Mouse (Mus musculus) gastrocnemius, postnatal 36 days (tissue): ENCODE results near the gene Mrps15. TPM values are rescaled to one million over a fixed set of nuclear protein-coding genes. Genes with fewer than 3 reads are reported as not detected.

Source experiments
- DNase-seq, 2 experiments: peaks; one replicate each; pipeline ENCODE4 v3.0.0; 2022
- intact Hi-C: fragments of 180-260 bp; cut with DNase I; formaldehyde crosslinking; loops from one replicate; pipeline ENCODE4 v1.15.1; 2025
- long read RNA-seq, 2 experiments: library from polyadenylated mRNA; stranded (forward); transcript quantifications; one replicate each; pipeline ENCODE4 v2.0.0; 2021
- total RNA-seq, 2 experiments: library from RNA; stranded (reverse); gene quantifications; 2 replicates each; pipeline ENCODE4 v1.2.3; 2021

The Mrps15 gene
- total RNA-seq, result 10 to 100 TPM; 69.8 to 74.3 TPM
- long read RNA-seq, experiment 1, transcript Mrps15-201 (8 exons, 937 nt), result major isoform, 157 of 169 reads
- long read RNA-seq, experiment 1, partial matches to known transcripts, result 7 of 169 reads
- long read RNA-seq, experiment 1, other reads (novel, unspliced or antisense), result 5 of 169 reads
- long read RNA-seq, experiment 2, transcript Mrps15-201 (8 exons, 937 nt), result major isoform, 177 of 185 reads
- long read RNA-seq, experiment 2, partial matches to known transcripts, result 1 of 185 reads
- long read RNA-seq, experiment 2, other reads (novel, unspliced or antisense), result 6 of 185 reads

DNA sequence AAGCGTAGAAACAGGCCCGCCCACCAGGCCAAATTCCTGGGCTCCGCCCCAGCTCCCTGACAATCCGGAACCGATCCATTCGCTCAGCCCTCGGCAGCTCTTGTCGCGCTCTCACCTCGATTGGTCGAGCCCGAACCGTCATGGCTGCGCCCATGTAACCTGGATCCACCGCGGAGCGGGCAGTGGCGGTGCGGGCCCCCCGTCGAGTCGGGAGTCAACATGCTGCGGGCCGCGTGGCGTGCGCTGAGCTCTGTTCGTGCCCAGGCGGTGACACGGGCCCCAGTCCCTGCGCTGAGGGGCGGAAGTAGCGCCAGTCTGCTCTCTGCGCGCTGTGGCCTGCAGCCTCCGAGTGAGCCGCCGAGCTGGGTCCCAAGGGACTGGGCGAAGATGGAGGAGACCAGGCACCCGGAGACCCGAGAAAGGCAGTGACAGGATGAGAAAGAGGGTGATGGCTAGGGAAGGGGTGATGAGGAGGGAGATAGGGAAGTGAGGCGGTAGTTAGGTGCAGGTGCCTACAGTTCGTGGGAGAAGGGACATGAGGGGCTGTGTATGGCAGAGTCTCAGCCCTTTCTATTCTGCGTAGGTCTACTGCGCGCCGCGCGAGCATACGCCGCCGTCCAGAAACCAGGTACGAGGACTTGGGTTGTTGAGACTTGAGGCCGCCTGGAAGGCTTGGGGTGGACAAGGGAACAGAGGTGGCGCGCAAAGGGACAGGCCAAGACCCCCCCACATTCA is at the start of gene Mrps15:
Gene Mrps15 (plus strand): TSS at position 75 of the 735 bp plus-strand sequence.
- peak; percentile 79 to 81 for DNase-seq
- intact Hi-C loops, result no loop called here

DNA sequence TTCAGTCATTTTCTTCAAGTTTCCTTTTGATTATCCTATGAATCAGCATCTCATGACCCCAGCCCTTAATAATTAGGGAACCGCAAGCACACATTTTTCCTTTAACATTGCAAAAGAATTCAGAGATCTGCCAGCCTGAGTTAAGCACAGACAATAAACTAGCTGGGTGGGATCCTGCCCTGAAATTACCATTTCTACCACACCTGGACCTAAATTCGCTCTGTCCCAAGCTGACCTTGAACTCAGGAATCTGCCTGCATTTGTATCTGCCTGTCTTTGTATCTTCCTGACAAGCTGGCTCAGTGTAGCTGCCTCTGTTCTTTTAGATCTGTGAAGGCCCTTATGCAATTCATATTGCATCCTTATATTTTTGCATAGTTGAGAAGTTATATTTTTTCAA is 48.9 kb upstream of the Mrps15 start:
- intact Hi-C loops, result no loop called here
- no peak for DNase-seq

DNA sequence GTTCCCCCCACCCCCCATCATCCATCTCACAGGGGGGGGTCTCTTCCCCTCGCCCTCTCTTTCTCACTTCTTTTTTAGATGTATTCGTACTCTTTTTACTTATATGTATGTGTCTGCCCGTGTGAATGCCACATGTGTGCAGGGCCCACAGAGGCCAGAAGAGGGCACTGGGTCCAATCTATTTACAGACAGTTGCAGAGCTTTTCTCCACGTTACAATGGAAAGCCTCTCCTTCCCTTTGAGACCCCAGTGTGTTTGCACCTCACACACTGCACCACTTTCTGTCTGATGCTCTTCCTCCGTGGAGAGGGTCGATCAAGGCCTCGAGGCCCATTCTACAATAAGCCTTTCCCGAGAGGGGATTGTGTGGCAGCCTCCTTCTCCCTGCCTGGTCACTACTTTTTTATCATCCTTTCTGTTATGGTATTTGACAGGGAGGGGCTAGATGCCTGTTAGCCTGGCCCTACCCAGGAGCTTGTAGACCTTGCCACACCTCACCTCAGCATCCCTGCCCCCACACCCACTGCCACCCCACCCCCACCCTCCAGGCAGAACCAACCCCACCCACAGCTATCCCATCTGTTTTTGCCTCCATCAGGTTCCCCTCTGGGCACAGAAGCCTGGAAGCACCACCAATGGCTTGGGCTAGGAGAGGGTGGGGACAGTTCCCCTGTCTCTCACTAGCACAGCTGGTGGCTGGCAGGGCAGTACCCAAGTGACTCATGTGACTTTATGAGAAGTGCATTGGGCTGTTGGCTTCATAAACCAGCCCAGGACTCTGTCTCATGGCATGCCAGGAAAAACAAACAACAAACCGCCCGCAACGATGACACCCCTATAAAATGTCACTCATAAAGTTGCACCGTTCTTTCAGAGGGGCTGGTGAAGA is 45.2 kb upstream of the Mrps15 start:
- DNase-seq, result no peak
- intact Hi-C loops, result no loop called here

DNA sequence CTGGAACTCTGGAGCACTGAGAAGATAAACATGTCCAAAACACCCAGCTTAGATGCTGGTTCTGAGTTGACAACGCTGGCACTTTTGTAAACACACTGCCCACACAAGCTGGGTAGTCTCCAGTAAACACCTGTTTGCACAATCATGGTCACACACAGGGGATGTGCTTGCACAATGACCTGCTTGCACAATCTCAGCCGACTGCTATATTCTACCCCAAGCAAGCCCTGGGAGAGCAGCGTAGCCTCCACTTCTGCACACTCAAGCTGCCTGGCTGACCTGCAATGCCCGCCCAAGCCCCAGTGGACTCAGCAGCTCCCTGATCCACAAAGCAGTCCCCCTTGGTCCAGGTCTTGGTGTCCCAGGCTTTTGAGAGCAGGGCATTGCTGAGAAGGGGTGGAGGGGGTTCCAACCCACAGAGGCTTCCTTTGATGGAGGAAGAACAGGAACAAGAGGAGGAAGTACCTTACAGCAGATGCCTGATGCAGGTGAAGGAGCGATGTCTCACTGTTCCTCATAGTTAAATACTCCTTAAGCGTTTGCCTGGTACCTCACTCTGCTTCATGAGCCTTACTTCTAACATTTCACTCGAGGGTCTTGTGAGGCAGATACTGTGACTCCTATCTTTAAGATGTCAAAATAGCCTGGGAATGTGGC is 28.9 kb upstream of the Mrps15 start:
- DNase-seq, result no peak
- intact Hi-C loops, result no loop called here

DNA sequence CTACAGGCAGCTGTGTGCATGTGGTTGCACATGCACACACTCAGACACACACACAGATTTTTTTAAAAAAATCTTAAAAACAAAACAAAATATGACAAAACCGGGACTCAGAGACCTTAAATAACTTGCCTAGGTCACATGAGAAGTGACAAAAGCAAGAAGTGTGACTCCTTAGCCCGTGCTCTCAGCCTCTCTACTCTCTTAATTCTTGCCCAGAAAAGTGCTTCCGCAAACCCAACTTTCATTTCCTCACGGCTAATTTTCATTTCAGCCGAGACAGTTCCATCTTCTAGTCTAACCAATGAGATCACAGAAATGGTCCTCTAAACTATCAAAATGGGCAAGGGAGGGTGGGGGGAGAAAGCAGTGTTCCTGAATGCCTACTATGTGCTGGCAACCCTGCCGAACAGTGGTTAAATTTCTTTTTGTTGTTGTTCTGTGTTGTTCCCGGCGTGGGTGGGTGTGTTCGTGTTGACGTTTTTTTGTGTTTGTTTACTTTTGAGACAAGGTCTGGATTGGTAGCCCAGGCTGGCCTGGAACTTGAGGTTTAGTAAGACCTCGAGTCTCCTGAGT is 27.7 kb upstream of the Mrps15 start:
- intact Hi-C loops, result no loop called here
- no peak for DNase-seq

DNA sequence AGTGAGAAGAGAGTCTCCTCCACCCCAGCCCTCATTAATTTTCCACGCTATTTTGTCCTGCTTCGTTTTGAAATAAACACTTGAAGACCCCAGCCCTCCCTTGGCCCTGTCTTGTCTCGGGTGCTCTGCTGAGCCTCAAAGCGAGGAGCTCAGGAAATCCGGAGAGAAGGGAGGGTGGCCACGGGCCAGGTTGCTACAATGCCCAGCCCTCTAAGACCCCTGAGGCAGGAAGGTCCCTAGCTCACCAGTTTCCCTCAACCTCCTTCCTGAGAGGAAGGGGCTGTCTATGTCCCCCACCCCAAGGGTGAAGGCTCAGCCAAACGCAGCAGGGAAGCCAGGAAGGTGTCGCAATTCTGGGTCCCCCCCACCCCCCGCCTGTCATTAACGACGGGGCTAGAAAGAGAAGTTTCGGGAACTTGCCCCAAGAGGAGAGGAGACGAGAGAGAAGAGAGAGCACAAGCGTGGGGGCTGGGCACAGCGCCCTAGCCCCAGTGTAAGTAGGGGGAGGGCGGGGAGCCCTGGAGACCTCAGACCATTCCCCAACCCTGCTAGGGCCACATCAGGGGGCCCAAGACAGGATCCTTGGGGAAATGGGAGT is 22.3 kb upstream of the Mrps15 start, which contains the start of gene Csf3r:
Gene Csf3r (plus strand): TSS at position 248 of the 598 bp plus-strand sequence.
- DNase-seq, result no peak

DNA sequence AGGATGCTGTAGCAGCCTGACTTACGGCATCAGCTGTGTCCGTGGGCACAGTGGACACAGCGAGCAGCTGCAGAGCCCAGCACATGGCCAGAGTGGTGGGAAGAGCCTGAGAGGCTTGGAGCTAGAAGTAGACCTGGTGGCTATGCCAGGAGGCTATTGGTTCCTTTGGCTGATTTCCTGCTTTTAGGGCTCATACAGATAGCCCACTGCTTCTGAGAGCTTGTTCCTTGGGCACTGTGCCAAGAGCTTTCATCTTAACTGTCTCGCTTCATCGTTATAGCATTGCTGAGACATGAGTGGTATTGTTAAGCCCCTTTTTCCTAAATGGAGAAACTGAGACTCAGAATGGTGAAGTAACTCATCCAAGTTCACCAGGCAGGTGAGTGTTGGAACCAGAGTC is 20.9 kb upstream of the Mrps15 start:
- no peak for DNase-seq
- intact Hi-C loops, result no loop called here

More for the DNA sequence above, 22.3 kb upstream of the Mrps15 start, which contains the start of gene Csf3r:
- intact Hi-C loops, result no loop called here

DNA sequence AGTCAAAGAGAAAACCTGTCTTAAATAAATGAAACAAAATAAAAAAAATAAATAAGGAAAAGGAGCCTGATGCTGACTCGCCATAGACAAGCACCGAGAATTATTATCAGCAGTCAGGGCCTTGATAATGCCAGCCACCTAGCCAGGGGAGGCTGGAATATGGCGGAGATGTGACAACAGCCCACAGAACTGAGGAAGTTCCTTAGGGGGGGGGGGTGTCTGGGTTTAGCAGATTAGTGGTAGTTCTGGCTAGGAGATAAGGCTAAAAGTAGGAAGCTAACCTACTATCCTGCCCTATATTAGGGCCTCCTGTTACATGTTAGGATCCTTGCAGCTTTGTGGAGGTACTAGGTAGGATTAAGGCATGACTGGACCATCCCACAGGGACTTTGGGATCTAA is 18.7 kb upstream of the Mrps15 start:
- DNase-seq, result no peak
- intact Hi-C loops, result no loop called here

DNA sequence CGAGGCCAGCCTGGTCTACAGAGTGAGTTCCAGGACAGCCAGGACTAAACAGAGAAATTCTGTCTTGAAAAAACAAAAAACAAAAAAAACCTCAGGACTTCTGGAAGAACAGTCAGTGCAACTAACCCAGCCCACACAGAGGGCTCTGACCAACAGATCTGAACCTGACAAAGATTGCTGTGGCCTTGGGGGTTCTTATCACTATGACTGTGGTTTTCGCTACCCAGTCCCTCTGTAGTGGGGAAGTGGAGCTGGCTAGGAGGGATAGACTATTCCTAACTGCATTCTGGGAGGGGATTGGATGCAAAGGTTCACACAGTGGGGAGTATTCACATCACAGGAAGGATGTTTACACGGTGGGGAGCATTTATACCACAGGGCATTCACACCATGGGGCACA is 17.7 kb upstream of the Mrps15 start:
- no peak for DNase-seq
- intact Hi-C loops, result no loop called here

DNA sequence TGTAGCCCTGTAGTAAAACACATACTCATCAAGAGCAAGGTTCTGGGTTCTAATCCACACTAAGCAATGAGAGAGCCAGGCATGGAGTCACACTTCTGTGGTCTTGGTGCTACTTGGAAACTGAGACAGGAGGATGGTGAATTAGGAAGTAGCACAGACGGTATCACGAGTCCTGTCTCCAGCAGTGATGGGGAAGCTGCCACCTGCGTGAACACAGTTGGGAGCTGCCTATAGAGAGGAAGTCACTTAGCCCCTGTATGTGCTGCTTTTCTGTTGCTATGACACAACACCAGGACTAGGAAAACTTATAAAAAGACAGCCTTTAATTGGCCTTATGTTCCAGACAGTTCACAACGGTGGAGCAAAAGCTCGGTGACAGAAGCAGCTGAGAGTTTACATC is 16.0 kb upstream of the Mrps15 start:
- intact Hi-C loops, result no loop called here
- DNase-seq, result no peak

DNA sequence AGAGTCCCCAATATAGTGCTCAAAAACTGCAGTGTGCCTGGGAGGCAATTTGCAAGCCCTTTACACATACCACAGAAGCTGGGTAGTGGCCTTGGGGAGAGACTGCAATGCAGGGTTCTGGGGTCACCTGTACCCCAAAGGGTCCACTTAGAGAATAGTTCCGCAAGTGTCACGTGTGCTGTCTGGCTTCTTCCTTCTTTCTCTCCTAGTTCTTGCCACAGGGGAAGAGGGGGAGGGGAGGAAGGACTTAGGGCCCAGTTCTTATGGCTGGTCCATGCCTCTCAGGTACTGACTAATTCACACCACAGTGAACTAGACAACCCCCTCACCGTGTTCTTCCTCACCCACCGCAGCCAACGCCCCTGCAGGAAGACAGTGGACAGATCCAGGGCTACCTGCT is 11.3 kb upstream of the Mrps15 start:
- intact Hi-C loops, result no loop called here
- DNase-seq, result no peak

DNA sequence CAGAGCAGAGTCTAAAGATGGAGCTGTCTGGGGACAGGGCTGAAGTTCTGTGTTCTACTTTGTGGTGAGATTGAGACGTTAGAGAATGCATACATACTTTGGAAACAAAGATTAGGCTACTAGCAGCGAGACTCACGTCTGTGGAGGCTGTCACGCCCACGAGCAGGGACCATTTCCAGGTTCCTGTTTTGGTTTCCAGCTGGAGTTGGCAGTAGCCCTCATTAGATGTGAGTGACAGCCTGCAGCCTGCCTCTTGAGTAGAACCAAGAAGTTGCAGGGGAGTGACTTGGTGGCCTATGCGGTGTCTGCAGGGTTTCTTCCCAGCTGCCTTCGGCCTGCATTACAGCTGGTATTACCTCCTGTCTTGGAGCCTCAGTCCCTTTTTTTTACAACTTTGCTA is 4.9 kb downstream of the Mrps15 start:
- intact Hi-C loops, result no loop called here
- no peak for DNase-seq

DNA sequence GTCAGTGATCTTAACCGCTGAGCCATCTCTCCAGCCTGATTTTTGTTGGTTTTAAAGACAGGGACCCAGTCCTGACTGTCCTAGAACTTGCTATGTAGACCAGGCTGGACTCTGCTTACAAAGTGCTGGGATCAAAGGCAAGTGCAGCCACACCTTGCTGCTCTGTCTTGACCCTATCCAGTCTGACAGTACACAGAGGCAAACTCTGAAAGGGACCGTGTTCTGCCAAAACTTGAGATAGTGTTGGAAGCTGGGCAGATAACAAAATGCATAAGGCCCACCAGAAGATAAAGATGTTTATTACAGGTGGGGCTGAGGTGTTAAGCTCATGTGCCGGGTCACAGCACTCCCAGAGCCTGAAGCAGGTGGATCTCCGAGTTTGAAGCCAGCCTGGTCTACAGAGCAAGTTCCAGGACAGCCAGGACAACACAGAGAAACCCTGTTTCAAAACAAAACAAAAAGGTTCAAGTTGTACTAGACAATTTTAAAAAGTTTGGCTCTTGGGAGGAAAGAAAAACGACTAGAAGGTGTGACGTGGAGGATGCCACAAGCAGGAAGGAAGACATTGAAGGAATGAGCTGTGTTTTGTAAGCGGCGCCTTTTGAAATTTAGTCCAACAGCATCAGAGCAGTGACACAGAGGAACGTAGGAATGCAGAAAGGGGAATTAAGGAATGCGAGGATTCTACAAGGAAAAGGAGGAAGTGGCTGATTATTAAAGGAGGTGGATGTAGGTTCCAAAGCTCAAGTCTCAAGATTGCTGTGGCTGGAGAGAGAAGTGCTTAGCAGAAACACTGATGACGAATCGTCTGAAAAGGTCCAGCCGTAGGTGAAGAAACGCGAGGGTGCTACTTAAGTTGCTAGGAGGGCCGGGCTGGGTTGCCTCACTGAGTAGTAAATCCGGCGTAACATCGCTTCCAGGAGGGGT is 10.7 kb downstream of the Mrps15 start:
- intact Hi-C loops, result no loop called here
- no peak for DNase-seq

DNA sequence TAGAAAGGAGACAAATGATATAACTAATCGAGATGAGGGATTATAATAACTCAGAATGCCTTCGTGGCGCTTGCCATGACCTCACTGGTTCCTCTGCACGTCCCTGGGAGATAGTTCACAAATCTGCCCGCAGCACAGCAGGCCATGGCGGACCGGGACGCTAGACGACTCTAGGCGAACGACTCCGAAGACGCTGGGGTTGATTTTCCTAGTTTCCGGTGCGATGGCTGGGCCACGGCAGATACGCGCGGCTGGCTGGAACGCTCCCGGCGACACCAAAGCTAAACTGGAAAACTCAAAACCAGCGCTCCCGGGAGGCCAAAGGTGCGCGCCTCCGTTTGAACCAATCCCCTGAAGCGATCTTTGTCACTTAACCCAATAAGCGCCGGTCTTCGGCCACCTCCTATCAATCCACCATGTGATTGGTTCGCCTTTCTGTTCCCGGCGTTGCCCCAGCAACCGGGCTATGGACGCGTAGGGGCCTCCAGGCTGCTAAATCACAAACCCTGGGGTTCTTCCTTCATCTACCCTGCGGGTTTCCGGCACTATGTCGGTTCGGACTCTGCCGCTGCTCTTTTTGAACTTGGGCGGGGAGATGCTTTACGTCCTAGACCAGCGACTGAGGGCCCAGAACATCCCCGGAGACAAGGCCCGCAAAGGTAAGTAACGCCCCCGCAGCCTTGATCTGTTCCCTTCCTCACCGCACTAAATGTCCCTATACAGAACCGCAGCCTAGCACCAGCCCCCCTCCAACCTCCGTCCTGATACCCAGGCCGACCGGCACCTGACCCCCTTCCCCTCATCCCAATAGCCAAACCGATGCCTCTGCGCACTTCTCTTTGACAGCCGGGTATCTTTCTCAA is 11.6 kb downstream of the Mrps15 start, which contains the start of gene Oscp1:
Gene Oscp1 (plus strand): TSS at position 432 of the 863 bp plus-strand sequence.
- peak; percentile 77 for DNase-seq
- intact Hi-C loops, result no loop called here

DNA sequence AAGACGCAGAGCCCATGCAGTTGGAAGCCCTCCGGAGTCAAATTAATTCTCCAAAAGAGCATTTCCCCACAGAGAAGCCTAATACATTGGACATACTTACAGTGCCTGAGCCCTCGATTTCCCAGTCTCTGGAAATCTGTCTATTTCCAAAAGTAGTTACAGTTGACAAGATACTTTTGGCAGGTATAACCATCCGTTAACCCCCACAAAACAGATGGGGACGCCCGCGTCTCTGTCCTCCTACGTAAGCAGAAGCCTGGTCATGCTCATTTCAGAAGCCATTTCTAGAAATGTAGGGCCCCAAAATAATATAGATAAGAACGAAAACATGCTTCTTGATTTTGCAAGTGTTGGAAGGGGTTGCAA is 12.3 kb downstream of the Mrps15 start:
- intact Hi-C loops, result no loop called here
- DNase-seq, result no peak

DNA sequence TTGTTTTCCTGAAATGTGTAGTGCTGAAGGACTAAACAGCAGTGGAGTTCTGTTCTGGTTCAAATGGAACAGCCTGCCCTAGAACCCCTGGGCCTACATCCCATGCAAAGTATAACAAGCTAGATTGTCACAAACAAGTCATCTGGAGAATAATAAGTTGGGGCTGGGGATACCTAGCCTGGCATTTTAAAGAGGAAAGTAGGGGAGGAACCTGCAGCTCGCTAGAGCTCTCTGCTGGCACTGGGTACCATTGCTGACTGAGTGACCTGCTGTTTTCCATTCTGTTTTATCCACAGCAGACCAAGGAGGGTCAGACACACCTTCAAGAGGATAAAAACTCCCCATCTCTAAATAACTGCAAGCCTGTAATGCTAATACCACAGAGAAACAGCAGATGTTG is 16.1 kb downstream of the Mrps15 start:
- no peak for DNase-seq
- intact Hi-C loops, result no loop called here

DNA sequence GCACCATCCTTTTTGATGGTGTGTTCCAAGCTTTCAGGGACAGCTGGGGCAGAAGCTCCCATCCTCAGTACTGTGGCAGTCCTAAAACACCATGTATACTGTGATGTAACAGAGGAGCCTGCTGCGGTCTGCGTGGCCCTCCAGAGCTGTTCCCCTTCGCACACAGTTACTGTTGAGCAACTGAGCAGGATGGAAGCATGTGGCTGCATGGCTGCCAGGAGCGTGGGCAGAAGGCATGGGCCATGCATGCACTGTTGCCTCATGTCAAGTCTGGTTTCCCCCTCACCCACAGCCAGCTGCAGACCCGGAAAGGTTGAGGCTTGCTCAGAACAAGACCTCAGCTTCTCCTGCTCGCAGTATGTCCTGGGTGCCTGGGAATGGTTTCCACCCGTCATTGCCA is 18.5 kb downstream of the Mrps15 start:
- no peak for DNase-seq
- intact Hi-C loops, result no loop called here
